Mouse (Mus musculus) hindlimb bud, embryonic 11.5 days (tissue): ENCODE measurements around the gene Mn1.

ENCODE experiments used
- DNase-seq: peaks from one replicate; pipeline ENCODE4 v3.0.0-alpha.2; 2012; ENCODE audit warnings: low read depth, low spot score; ENCODE audit errors: extremely low spot score

Gene Mn1

DNA sequence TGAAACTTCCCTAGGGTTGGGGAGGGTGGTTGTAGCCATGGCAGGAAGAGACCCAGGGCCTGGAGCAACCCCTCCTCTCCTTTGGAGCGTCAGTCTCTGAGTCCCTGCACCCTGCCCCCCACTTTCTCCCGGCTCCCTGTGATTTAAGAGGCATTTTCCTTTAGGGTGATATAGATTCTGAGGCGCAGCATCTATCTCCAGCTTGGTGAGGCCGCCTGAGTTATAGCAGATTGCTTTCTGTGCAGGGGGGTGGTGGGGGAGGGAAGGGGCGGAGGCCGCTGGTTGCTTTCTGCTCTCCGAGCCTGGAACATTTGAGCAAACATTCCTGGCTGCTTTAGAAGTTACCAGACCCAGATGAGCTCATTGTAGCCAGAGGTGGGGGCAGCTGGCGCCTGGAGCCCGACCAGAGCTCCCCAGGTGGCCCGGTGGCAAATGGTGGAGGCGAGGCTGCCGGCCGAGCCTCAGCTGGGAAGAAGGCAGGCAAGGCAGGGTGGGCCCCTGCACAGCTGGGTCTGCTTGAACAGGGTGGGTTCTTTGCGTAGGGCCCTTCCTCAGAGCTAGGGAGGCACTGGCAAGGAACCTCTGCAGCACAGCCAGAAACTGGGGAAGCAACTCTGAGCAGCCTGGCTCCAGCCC lies 8.6 kb upstream of the Mn1 start:
- no peak for DNase-seq

GRCm38 (mm10) chr5:111409412-111410044 lies 7.6 kb upstream of the Mn1 start:
- peak; percentile 22 for DNase-seq

DNA sequence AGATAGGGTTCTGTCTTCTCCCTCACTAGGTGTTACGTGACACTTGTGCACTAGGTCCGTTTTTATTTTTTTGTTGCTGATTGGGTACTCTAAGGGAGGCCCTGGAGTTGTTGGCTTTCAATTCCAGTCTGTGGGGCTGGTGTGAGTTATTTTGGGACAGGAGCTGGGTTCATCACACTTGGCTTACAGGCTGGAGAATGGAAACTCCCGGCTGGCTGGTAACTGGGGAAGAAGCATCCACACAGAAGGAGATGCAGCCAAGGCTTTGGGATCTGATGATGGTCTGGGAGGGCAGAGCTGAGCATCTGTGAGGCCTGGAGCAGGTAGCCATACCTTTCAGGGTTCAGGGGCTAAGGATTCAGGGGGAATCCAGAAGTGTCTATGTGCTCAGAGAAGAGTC lies 6.5 kb upstream of the Mn1 start:
- DNase-seq = no peak

GRCm38 (mm10) chr5:111414192-111414591 lies 3.0 kb upstream of the Mn1 start:
- DNase-seq = no peak

- no peak for DNase-seq
Observed at GRCm38 (mm10) chr5:111414770-111415249, 2.4 kb upstream of the Mn1 start.

GRCm38 (mm10) chr5:111415575-111415974 lies 1.6 kb upstream of the Mn1 start:
- DNase-seq = no peak

GRCm38 (mm10) chr5:111416048-111416447 lies 1.1 kb upstream of the Mn1 start:
- DNase-seq = peak; percentile 35

GRCm38 (mm10) chr5:111417378-111418131 lies 393 bp downstream of the Mn1 start:
- no peak for DNase-seq

DNA sequence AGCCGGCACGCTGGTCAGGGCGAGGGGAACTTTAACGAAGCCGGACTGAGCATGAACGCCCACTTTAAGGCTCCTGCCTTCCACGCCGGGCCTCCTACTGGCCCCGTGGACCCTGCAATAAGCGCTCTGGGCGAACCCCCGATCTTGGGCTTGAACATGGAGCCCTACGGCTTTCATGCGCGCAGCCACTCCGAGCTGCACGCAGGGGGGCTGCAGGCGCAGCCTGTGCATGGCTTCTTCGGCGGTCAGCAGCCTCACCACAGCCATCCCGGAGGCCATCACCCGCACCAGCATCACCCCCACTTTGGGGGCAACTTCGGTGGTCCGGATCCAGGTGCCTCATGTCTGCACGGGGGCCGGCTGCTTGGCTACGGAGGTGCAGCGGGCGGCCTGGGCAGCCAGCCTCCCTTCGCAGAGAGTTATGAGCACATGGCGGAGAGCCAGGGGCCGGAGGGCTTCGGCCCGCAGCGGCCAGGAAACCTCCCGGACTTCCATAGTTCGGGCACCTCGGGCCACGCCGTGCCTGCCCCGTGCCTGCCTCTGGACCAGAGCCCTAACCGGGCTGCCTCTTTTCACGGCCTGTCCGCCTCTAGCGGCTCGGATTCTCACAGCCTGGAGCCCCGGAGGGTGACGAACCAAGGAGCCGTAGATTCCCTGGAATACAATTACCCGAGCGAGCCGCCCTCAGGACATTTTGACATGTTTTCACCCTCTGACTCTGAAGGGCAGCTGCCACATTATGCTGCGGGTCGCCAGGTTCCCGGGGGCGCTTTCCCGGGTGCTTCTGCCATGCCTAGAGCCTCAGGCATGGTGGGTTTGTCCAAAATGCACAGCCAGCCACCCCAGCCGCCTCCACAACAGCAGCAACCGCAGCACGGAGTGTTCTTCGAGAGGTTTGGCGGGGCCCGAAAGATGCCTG lies 1.3 kb downstream of the Mn1 start:
- no peak for DNase-seq

- no peak for DNase-seq
Observed at GRCm38 (mm10) chr5:111419121-111419881, 2.1 kb downstream of the Mn1 start.

GRCm38 (mm10) chr5:111420011-111420691 lies 3.0 kb downstream of the Mn1 start:
- DNase-seq = no peak

DNA sequence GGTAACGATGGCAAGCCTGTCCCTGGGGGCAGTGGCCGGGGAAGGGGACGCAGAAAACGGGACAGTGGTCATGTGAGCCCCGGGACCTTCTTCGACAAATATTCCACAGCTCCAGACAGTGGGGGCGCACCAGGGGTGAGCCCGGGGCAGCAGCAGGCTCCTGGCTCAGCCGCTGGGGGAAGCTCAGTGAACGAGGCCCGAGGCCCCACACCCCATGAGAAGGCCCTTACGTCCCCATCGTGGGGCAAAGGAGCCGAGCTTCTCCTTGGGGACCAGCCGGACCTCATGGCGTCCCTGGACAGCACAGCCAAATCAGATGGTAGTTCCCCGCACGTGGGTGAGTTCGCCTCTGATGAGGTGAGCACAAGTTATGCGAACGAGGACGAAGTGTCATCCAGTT lies 3.7 kb downstream of the Mn1 start:
- DNase-seq = no peak

- no peak for DNase-seq
Observed at GRCm38 (mm10) chr5:111421424-111421823, 4.3 kb downstream of the Mn1 start.

GRCm38 (mm10) chr5:111422058-111422800 lies 5.1 kb downstream of the Mn1 start:
- DNase-seq = no peak

GRCm38 (mm10) chr5:111423011-111423410 lies 5.8 kb downstream of the Mn1 start:
- DNase-seq = no peak

DNA sequence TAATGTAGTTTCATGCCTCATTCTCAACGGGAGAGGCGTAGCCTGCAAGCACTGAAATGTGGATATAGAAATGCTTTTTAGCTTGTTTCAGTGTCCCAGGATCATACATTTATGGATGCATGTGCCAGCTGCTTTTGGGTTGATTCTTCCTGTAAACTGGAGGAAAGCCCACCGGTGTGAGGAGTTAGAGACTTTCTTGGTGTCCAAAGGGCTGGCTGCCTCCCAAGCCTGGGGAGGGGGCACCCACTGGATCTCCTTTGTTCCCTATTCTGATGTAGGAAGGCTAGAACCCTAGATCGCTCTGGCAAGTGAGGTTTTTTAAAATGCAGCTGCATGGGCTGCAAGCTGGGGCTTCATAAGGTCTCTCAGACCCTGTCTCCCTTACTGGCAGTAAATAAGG lies 6.5 kb downstream of the Mn1 start:
- DNase-seq = no peak

DNA sequence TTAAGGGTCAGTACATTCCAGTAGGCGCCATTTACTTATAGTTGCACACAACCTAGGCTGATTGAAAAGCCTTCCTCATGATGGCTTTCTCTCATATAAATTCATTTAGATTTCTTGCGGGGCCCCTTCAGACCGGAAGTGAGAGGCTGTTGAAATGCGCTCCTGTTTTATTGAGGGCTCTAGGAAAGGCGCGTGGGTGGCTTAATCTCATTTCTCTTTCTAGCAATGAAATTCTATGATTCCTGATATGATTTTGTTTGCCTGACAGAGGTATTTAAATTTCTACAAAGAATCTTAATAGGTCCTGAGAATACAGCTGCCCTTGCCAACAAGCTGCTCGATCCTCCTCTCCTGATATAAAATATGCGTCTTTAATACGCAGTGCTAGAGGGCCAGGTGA lies 8.7 kb downstream of the Mn1 start:
- DNase-seq = no peak

- no peak for DNase-seq
Observed at GRCm38 (mm10) chr5:111426249-111426648, 9.1 kb downstream of the Mn1 start.

- no peak for DNase-seq
Observed at GRCm38 (mm10) chr5:111428882-111429281, 11.7 kb downstream of the Mn1 start.
